Mouse (Mus musculus): ENCODE measurements at regions not wholly inside any gene's neighbourhood (a gene's known extent, or its start where the extent isn't known, plus 50 kb on each side); places are given as distances from the start of the nearest gene placed in this dataset.

DNA sequence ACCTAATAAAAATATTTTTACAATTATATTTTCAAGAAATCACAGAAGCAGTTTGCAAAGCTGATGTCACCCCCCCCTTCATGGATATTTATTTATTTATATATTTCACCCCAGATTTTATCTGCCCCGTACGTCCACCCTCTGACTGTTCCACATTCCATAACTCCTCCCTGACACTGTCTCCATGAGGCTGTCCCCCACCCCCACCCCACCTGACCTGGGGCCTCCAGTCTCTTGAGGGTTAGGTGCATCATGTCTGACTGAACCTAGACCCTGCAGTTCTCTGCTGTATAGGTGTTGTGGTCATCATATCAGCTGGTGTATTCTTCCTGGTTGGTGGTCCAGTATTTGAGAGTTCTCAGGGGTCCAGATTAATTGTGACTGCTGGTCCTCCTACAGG is 1083.9 kb upstream of the Cadm2 start:
- intact Hi-C loops (cut with DNase I), result no loop called here
- no peak for DNase-seq

DNA sequence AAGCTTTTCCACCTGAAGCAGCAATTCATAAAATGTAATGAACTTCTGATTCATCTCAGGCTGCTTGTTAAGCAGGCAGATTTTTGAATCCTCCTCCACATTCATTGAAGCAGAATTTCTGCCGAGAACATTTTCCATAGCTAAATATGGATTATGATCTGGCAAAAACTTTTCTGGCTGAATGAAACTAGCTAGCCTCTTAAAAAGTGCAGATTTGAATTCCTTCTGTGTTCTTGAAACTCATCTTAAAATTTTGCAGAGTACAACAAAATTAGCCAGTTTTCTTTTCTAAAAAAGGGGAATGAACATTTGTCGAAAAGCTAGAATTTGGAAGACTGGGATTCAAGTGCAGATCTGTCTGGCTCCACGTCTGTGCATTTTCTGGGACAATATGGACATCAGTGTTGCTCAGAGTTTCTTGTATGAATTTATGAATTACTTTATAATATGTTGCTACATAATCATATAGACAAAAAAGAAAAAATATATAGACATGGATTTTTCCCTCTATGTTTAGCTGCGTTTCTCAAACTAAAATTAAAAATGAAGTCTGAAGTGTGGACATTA is 1046.3 kb upstream of the Cadm2 start:
- no peak for DNase-seq
- intact Hi-C loops (cut with DNase I), result no loop called here

GRCm38 (mm10) chr16:68658436-68658835 is 1037.7 kb upstream of the Cadm2 start:
- intact Hi-C loops (cut with DNase I), result no loop called here
- DNase-seq, result no peak

GRCm38 (mm10) chr16:68627976-68628375 is 1007.3 kb upstream of the Cadm2 start:
- intact Hi-C loops (cut with DNase I), result no loop called here

DNA sequence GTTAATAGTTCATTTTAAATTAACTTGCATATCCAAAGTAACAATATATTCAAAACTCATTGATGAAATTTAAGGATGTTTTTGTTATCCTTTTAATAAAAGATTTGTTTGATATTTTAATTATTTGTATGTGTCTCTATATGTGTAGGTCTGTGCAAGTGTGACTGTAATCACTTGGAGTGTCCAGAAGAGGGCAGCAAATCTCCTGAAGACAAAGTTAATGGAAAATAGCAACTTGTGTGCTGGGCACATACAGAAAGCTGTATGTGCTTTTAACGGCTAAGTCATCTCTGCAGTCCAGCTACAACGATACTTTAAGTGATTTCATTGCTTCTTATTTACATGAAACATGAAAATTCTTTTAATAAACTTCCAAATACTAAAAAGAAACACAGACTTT is 993.3 kb upstream of the Cadm2 start:
- intact Hi-C loops (cut with DNase I), result no loop called here
- DNase-seq, result peak; percentile 2

More at GRCm38 (mm10) chr16:68627976-68628375, 1007.3 kb upstream of the Cadm2 start:
- DNase-seq, result no peak
